Mouse (Mus musculus): ENCODE results near the gene Phf7. TPM values are rescaled to one million over a fixed set of nuclear protein-coding genes. Genes with fewer than 3 reads are reported as not detected.

Gene Phf7
- 10.5 TPM for polyA plus RNA-seq (2017; shearing (Covaris generic))

DNA sequence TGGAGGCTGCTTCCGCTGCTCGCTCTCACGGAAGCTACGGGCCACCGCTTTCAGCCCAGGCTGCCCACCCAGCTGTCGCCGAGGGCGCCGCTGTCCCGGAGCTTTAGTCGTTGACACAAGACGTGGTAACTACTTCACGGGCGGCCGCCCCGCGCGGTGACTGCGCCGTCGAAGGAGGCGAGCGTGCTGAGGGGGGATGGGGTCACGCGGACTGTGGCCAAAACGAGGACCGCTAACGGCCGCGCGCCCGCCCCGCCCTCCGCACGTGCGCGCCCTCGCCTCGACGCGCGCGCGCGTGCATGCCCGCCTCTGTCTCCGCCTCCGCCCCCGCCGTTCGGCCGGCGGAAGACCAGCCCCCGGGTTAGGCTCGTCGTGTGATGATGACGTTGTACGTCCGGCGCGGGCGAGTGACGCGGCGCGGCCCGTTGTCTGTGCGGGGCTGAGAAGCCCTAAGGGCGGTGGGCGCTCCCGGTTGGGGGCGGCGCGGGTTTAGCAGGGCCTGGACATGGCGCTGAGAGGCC is at the start of gene Phf7, which contains the start of gene Bap1:
Phf7 (minus strand) TSS at position 234 of the 521 bp plus-strand sequence.
Bap1 (plus strand) TSS at position 367 of the 521 bp plus-strand sequence.

DNA sequence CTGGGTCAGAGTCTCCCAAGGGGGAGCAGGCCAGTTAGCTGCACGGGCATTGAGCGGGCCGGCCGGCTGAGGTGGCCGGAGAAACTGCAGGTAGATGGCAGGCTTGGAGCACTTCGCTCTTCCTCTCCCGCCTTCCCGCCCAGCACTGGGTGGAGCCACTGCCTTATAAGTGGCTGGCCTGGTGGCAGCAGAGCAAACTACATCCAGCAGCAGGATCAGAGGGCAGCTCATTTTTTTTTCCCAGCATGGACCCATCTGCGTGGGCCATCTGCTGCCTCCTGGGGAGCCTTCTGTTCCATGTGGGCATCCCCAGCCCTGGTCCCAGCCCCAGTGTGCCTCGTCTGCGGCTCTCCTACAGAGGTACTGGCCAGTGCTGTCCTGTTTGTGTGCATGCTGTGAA is 33.5 kb downstream of the Phf7 start, which contains the start of gene Sema3g:
Sema3g (plus strand) TSS at position 195 of the 400 bp plus-strand sequence.

DNA sequence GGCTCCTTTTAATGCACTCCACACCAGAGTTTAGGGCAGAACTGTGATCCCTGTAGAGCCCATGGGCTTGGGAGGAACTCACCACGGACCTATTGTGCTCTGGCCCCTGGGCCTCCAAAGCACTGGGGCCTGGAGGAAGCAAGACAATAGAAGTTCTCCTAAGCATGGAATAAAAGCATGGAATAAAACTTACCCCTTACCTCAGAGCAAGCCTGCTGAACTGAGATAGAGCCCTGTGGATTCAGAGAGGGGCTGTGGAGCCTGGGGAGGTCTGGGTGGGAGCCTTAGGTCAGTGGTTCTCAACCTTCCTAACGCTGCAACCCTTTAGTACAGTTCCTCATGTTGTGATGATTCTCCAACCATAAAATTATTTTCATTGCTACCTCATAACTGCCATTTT is 34.3 kb downstream of the Phf7 start, which contains the start of gene Nisch:
Nisch (minus strand) TSS at position 101 of the 400 bp plus-strand sequence.

DNA sequence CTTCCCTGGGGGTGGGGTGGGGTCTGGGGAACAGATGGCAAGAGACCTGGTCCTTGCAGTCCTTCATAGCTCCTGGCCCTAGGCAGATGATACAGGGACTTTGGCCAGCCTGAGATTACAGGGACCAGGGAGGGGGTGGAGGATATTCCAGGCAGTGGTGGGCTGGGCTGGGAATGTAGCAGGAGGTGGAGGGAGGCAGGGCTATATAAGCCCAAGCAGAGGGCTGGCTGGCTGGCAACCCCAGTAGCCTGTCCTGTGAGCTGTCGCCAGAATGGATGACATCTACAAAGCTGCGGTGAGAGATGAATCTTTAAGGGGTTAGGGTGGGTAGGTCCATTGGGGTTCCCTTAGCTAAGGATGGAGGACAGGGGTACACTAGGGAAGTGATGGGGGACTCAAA is 43.0 kb downstream of the Phf7 start, which contains the start of gene Tnnc1:
Tnnc1 (plus strand) TSS at position 229 of the 400 bp plus-strand sequence.

Other genes starting within 250 kb of the Phf7 start
- gene Glt8d1, start 249.9 kb downstream of the Phf7 start, polyA plus RNA-seq (2017; shearing (Covaris generic)): 6.7 TPM
- 353 TPM for gene Spcs1, start 249.6 kb downstream of the Phf7 start, polyA plus RNA-seq (2017; shearing (Covaris generic))
- gene Pbrm1, start 232.2 kb downstream of the Phf7 start, polyA plus RNA-seq (2017; shearing (Covaris generic)): 34.9 TPM
- gene Gnl3, start 232.2 kb downstream of the Phf7 start, polyA plus RNA-seq (2017; shearing (Covaris generic)): 111 TPM
- gene Smim4, start 122.4 kb downstream of the Phf7 start, polyA plus RNA-seq (2017; shearing (Covaris generic)): 111 TPM
- not detected for gene Nt5dc2, start 120.3 kb downstream of the Phf7 start, polyA plus RNA-seq (2017; shearing (Covaris generic))
- gene Stab1, start 82.7 kb downstream of the Phf7 start, polyA plus RNA-seq (2017; shearing (Covaris generic)): 4.1 TPM
- not detected for gene Tnnc1, start 43.0 kb downstream of the Phf7 start, polyA plus RNA-seq (2017; shearing (Covaris generic))
- 170 TPM for gene Nisch, start 34.4 kb downstream of the Phf7 start, polyA plus RNA-seq (2017; shearing (Covaris generic))
- not detected for gene Sema3g, start 33.5 kb downstream of the Phf7 start, polyA plus RNA-seq (2017; shearing (Covaris generic))
- gene Bap1, start 133 bp upstream of the Phf7 start, polyA plus RNA-seq (2017; shearing (Covaris generic)): 95.8 TPM
- gene Dnah1, start 72.6 kb upstream of the Phf7 start, polyA plus RNA-seq (2017; shearing (Covaris generic)): 0.04 TPM
- gene Capn7, start 85.3 kb upstream of the Phf7 start, polyA plus RNA-seq (2017; shearing (Covaris generic)): 16.9 TPM
- 24.7 TPM for gene Sh3bp5, start 184.8 kb upstream of the Phf7 start, polyA plus RNA-seq (2017; shearing (Covaris generic))
- gene Eaf1, start 243.1 kb upstream of the Phf7 start, polyA plus RNA-seq (2017; shearing (Covaris generic)): 25.4 TPM
- gene Mettl6, start 243.7 kb upstream of the Phf7 start, polyA plus RNA-seq (2017; shearing (Covaris generic)): 74.8 TPM